Mouse (Mus musculus) embryonic fibroblast, embryonic 13.5 days (primary cell): ENCODE data around the gene Snx30. TPM values are rescaled to one million over a fixed set of nuclear protein-coding genes. Genes with fewer than 3 reads are reported as not detected.

Experiments
- H3K27ac ChIP-seq: 2 replicates; pipeline ENCODE4 v1.5.1; 2012; ENCODE audit warnings: low read length, control low read depth, inconsistent platforms; ENCODE audit not compliant: insufficient read depth
- H3K4me1 ChIP-seq: 2 replicates; pipeline ENCODE4 v1.6.1; 2011; ENCODE audit warnings: low read length; ENCODE audit not compliant: control insufficient read depth, insufficient read depth
- H3K4me3 ChIP-seq: 2 replicates; pipeline ENCODE4 v1.5.1; 2011; ENCODE audit warnings: mild to moderate bottlenecking, control low read depth, low read length; ENCODE audit not compliant: insufficient read depth
- CTCF ChIP-seq: IDR thresholded peaks from 2 replicates; pipeline ENCODE4 v1.5.1; 2011; ENCODE audit warnings: mild to moderate bottlenecking, control low read depth, low read length, moderate library complexity, borderline replicate concordance; ENCODE audit not compliant: insufficient read depth
- POLR2A ChIP-seq: IDR thresholded peaks from 2 replicates; pipeline ENCODE4 v1.6.1; 2011; ENCODE audit warnings: low read depth, mild to moderate bottlenecking, control low read depth, low read length, moderate library complexity
- polyA plus RNA-seq: library from polyadenylated mRNA; stranded (reverse); fragments of >200 nt; gene quantifications from 2 replicates; pipeline ENCODE4 v1.2.4, GENCODE M21; 2011; ENCODE audit warnings: low read depth; ENCODE audit not compliant: missing spikeins, insufficient read length

The Snx30 gene
- polyA plus RNA-seq, 1 experiment: 14.7 TPM

GRCm38 (mm10) chr4:59917966-59918365 lies 112.3 kb downstream of the Snx30 start:
- no peaks in the 10 kb centered on the region for H3K4me1 ChIP-seq
- no peak for TF ChIP-seq CTCF
- no peak for TF ChIP-seq POLR2A
- no peak overlapping the region for H3K27ac ChIP-seq
- no peak overlapping the region for H3K4me3 ChIP-seq

- H3K4me1 ChIP-seq: no peaks in the 10 kb centered on the region; the same call in 1 of the 2 replicates
- no peak overlapping the region for H3K4me3 ChIP-seq
- H3K27ac ChIP-seq: no peak overlapping the region
- TF ChIP-seq CTCF: no peak
- TF ChIP-seq POLR2A: no peak
Measured at GRCm38 (mm10) chr4:59925082-59925481, 119.4 kb downstream of the Snx30 start.

GRCm38 (mm10) chr4:59927666-59928065 lies 122.0 kb downstream of the Snx30 start:
- TF ChIP-seq POLR2A (no peak), CTCF (no peak)
- no peaks in the 10 kb centered on the region; the same call in 1 of the 2 replicates for H3K4me1 ChIP-seq
- no peak overlapping the region for H3K4me3 ChIP-seq
- H3K27ac ChIP-seq: no peak overlapping the region

- TF ChIP-seq POLR2A (no peak), CTCF (peak; percentile 63)
- H3K4me3 ChIP-seq: no peak overlapping the region
Measured at GRCm38 (mm10) chr4:59928347-59928746, 122.7 kb downstream of the Snx30 start.

GRCm38 (mm10) chr4:59932505-59933281 lies 127.1 kb downstream of the Snx30 start:
- Histone ChIP-seq H3K4me1 (no peaks in the 10 kb centered on the region), H3K27ac (no peak overlapping the region), H3K4me3 (no peak overlapping the region)
- TF ChIP-seq CTCF (no peak), POLR2A (no peak)

More at GRCm38 (mm10) chr4:59928347-59928746, 122.7 kb downstream of the Snx30 start:
- no peak overlapping the region for H3K27ac ChIP-seq
- H3K4me1 ChIP-seq: no peaks in the 10 kb centered on the region; the same call in 1 of the 2 replicates

GRCm38 (mm10) chr4:59937543-59937942 lies 131.9 kb downstream of the Snx30 start:
- Histone ChIP-seq H3K27ac (no peak overlapping the region), H3K4me1 (no peaks in the 10 kb centered on the region), H3K4me3 (no peak overlapping the region)
- TF ChIP-seq POLR2A: no peak
- TF ChIP-seq CTCF: no peak

Other genes starting within 250 kb of the Snx30 start
- 20.9 and 21.3 TPM in 2 replicates for gene Hsdl2, start 224.3 kb upstream of the Snx30 start, polyA plus RNA-seq
- gene E130308A19Rik, start 179.6 kb upstream of the Snx30 start, polyA plus RNA-seq: 8.5 and 12.5 TPM in 2 replicates
- gene Inip, start 4.3 kb upstream of the Snx30 start, polyA plus RNA-seq: 17.9 and 19.8 TPM in 2 replicates
- gene Slc46a2, start 109.2 kb downstream of the Snx30 start, polyA plus RNA-seq: not detected in 2 replicates
- gene Mup4, start 154.9 kb downstream of the Snx30 start, polyA plus RNA-seq: not detected in 2 replicates
- gene Mup6, start 158.5 kb downstream of the Snx30 start, polyA plus RNA-seq: not detected in 2 replicates